Mouse (Mus musculus): Measurements from ENCODE around the gene Rad23a. TPM values are rescaled to one million over a fixed set of nuclear protein-coding genes. Genes with fewer than 3 reads are reported as not detected.

Gene Rad23a
- polyA plus RNA-seq, 1 experiment from 2014 or later = 127 TPM

DNA sequence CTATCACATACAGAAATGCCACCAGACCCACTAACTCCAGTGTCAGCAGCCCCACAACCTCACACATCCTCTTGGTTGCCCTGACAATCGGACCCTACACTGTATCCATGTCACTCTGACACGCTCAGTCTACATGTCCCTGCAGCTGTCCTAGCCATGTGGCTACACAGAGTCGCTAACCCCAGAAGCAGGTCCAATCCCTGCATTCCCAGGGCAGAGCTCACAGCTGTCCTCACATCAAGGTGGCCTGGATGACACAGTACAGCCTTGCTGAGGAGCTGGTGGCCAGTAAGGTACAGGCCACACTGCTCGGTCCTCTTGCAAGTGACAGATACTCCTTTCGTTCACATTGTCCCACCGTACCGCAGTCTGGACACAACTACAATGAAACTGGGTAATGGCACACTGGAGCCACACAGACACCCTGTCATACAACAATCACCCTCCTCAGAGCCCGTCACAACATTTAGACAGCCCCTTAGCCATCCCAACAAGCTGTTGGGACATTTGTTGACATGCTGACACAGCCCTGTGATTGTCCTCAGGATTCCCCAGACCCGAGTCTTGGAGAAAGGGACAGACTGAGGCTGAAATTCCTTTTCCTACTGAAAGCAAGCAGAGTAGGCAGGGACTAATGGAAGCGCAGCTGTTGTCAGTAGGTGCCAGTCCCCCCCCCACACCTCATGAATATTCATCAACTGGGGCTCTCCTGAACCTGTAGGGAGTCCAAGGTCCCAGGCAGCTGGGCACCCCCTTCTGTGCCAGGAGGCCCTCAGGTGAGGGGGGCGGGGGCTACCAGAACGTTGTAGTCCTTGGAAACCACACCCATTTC, 31.1 kb downstream of the Rad23a start:
- no peak for ATAC-seq (ENCODE audit: borderline replicate concordance, extremely low read depth, low FRiP score, low TSS enrichment)
- H3K4me1 ChIP-seq = peaks cover 11% of the 10 kb centered on the region
- 61% methylated on average over 12 of the region's 12 CpGs for WGBS
- no peaks in the 10 kb centered on the region for H3K36me3 ChIP-seq
- no peak overlapping the region for H3K9ac ChIP-seq
- H3K9me3 ChIP-seq = no peaks in the 10 kb centered on the region
- H3K4me3 ChIP-seq = no peak overlapping the region
- H3K27me3 ChIP-seq = peaks cover 7% of the 10 kb centered on the region; the same call in 1 of the 2 replicates
- H3K4me2 ChIP-seq = no peak overlapping the region
- H3K27ac ChIP-seq = no peak overlapping the region

DNA sequence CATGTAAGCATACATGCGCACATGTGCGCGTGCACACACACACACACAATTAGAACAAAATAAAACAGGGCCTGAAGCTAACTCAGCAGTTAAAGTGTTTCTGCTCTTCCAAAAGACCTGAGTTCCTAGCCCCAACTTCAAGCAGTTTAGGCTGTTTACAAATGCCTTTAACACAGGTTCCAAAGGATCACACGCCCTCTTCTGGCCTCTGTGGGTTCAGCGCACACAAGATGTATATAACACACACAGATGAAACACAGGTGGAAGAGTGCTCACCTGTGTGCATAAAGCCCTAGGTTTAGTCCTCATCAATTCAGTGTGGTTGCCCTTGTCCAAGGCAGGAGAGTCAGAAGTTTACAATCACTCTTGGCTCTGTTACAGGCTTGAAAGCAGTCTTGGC, 34.4 kb downstream of the Rad23a start:
- Histone ChIP-seq H3K27me3 (no peaks in the 10 kb centered on the region), H3K4me3 (no peak overlapping the region), H3K36me3 (no peaks in the 10 kb centered on the region), H3K4me1 (peaks cover 12% of the 10 kb centered on the region), H3K27ac (no peak overlapping the region), H3K9ac (no peak overlapping the region), H3K9me3 (no peaks in the 10 kb centered on the region), H3K4me2 (no peak overlapping the region)
- ATAC-seq (ENCODE audit: borderline replicate concordance, extremely low read depth, low FRiP score, low TSS enrichment) = no peak
- 92% methylated on average over 5 of the region's 5 CpGs for WGBS

DNA sequence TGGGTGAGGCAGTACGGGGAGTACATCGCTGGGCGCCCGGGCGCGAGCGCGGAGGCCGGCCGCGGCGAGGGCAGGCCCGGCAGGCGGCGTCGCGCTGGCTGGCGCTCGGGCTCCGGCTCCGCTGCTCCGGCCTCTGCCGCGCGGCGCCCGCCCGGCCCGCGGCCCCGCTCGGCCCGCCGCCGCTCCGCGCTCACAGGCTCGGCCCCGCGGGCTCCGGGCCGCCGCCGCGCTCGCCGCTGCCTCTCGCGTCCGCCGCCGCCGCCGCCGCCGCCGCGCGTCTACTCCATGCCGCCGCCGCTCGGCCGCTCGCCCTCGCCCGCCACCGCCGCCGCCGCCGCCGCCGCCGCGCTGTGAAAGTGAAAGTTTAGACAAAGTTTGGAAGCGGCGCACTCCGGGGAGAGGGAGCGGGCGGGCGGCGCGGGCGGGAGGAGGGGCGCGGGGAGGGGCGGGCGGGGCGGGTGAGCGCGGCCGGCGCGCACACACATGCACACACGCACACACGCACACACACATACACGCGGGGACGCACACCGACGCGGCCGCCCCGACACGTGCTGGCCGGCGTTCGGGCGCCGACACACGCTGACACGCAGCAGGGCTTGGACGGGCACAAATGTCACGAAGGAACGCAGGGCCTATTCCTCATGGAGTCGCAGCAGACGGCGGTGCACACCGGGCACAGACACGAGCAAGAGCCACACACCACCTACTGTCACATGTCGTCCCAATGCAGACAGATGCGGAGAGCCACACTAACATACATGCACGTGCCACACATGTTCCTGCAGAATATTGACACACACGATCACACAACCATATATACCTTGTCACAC, 40.2 kb downstream of the Rad23a start, which contains the start of gene Nfix:
Gene Nfix, minus strand, starts transcription at position 346 of the 833 bp plus-strand sequence.
- Histone ChIP-seq H3K27me3 (no peaks in the 10 kb centered on the region), H3K9ac (peak within 1 kb of the TSS; percentile 93), H3K4me3 (peak within 1 kb of the TSS; percentile 86), H3K9me3 (no peaks in the 10 kb centered on the region), H3K4me2 (peak within 1 kb of the TSS; percentile 81), H3K36me3 (peaks cover 5% of the 10 kb centered on the region; the same call in 1 of the 2 replicates), H3K4me1 (peaks cover 42% of the 10 kb centered on the region), H3K27ac (peak within 1 kb of the TSS; percentile 94)
- WGBS = under 1% methylated on average over 71 of the region's 125 CpGs
- ATAC-seq (ENCODE audit: borderline replicate concordance, extremely low read depth, low FRiP score, low TSS enrichment) = peak; percentile 50

DNA sequence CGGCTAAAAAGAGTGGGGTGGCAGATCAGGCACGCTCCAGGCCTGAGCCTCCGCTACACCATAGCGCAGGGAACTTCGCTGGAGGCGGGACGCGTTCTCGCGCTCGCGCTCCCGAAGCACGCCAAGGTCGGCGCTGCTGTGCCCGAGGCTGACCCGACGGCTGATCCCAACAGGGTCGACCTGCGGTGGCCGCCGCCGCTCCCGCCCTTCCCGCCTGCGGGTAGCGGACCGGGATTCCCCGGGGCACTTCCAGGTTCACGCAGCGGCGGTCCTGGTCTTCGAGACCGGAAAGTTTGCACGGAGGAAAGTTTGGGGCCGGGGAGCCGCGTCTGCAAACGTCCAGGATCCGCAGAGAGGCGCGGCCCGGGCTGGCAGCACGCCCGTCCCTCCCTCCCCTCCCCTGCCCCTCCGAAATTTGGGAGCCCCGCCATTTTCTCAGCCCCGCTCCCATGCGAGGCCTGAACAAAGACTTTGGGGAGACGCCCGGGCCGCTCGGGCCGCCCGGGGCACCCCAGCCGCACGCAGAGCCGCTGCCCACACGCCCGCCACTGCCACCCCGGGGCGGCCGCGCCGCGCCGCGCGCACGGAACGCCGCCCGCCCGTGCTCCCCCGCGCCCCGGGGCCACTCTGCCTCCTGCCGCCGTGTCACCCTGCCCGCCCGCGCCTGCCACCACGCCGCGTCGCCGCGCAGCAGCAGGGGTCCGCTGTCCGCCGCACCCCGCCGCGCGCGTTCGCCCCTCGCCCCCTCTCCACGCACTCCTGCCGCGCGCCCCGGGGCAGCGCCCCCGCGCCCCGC, 41.1 kb downstream of the Rad23a start:
- peak overlapping the region; percentile 86 for H3K4me3 ChIP-seq
- WGBS = under 1% methylated on average over 68 of the region's 108 CpGs
- no peaks in the 10 kb centered on the region for H3K27me3 ChIP-seq
- peak overlapping the region; percentile 94 for H3K27ac ChIP-seq
- peaks cover 50% of the 10 kb centered on the region for H3K4me1 ChIP-seq
- peak overlapping the region; percentile 81 for H3K4me2 ChIP-seq
- H3K9me3 ChIP-seq = no peaks in the 10 kb centered on the region
- peak; percentile 16; the same call in 1 of the 2 replicates for ATAC-seq (ENCODE audit: borderline replicate concordance, extremely low read depth, low FRiP score, low TSS enrichment)
- peaks cover 5% of the 10 kb centered on the region; the same call in 1 of the 2 replicates for H3K36me3 ChIP-seq
- H3K9ac ChIP-seq = peak overlapping the region; percentile 93

DNA sequence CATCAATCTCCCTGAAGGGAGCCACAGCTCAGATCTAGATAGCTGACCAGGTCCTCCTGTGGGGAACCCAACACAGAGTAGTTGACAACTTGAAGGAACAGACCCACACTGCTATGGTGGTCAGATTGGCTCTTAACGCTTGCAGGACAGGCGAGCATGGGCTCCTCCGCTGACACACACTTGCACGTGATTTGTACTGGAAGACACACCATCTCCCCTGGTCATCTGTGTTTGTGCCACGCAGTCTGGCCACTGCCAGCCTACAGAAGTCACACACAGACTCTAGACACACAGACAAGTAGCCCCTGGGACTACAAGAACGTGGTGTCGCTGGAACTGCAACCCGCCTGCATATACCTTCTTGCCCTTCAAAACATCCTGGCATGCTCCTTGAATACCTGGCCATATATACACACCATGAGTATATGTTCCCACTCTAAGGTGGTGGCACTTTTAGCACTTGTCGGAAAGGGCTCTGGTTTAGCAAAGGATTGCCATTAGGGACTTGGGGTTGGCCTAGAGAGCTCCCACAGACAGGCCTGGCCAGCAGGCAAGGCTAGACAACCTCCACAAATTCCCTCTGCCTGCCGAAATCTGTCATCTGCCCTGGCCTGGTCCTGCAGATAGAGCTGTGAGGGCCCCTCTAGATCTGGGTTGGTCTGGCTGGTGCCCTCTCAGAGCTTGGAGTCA, 41.9 kb downstream of the Rad23a start:
- ATAC-seq (ENCODE audit: borderline replicate concordance, extremely low read depth, low FRiP score, low TSS enrichment) = no peak
- H3K9me3 ChIP-seq = no peaks in the 10 kb centered on the region
- peaks cover 56% of the 10 kb centered on the region for H3K4me1 ChIP-seq
- H3K9ac ChIP-seq = peak overlapping the region; percentile 93
- peak overlapping the region; percentile 94 for H3K27ac ChIP-seq
- H3K27me3 ChIP-seq = no peaks in the 10 kb centered on the region
- H3K36me3 ChIP-seq = peaks cover 5% of the 10 kb centered on the region; the same call in 1 of the 2 replicates
- H3K4me2 ChIP-seq = peak overlapping the region; percentile 81
- H3K4me3 ChIP-seq = peak overlapping the region; percentile 86
- WGBS = 56% methylated on average over 10 of the region's 10 CpGs

DNA sequence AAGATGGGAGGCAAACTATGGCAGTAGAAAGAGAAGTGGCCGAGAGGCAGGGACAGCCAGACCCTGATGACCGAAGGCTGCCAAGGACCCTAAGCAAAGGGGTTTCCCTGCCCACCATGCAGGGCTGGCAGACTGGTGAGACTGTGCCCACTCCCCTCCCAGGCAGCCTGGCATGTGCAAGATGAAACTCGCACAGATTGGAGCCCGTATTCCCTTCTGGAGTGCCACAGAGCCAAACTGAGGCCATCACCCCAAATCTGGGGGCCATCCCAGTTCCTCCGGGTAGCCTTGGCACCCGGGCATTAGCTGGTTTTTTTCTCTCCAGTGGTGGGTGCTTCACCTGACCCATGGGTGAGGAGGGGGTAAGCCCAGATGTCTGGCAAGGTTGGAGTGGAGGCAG, 42.5 kb downstream of the Rad23a start:
- H3K27me3 ChIP-seq = no peaks in the 10 kb centered on the region
- 76% methylated on average over 6 of the region's 6 CpGs for WGBS
- no peak for ATAC-seq (ENCODE audit: borderline replicate concordance, extremely low read depth, low FRiP score, low TSS enrichment)
- H3K4me1 ChIP-seq = peaks cover 56% of the 10 kb centered on the region
- peak overlapping the region; percentile 81 for H3K4me2 ChIP-seq
- 0 out of 2 replicates have a peak overlapping the region, but pooled peaks have one; percentile 93 for H3K9ac ChIP-seq
- no peaks in the 10 kb centered on the region for H3K9me3 ChIP-seq
- H3K27ac ChIP-seq = no peak overlapping the region
- peaks cover 5% of the 10 kb centered on the region; the same call in 1 of the 2 replicates for H3K36me3 ChIP-seq
- peak overlapping the region; percentile 86; the same call in 1 of the 2 replicates for H3K4me3 ChIP-seq

DNA sequence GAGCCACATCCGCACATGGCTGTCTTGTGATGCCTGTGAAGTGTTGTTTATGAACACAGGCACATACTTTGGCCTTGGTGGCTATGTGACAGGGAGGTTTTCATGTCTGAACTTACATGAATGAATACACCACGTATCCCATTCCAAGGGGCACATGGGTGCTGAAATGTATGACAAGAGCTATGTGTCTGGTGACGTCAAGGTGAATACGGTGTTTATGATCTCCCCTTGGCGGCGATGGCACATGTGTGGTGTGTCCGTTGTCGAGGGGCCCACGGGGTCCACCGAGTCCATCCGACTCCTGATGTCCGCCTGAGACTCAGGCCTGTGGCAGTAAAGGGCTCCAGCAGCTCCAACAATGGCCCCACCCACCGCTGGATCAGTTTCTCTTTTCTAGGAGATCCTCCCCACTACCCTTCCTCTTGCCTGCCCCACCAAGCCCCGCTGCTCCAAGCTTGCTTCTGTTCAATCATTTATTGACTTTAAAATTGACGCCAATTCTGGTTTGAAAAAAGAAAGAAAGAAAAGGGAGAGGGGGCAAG, 43.1 kb downstream of the Rad23a start:
- no peak overlapping the region for H3K9ac ChIP-seq
- peaks cover 59% of the 10 kb centered on the region for H3K4me1 ChIP-seq
- H3K27ac ChIP-seq = no peak overlapping the region
- ATAC-seq (ENCODE audit: borderline replicate concordance, extremely low read depth, low FRiP score, low TSS enrichment) = no peak
- no peaks in the 10 kb centered on the region for H3K9me3 ChIP-seq
- peaks cover 5% of the 10 kb centered on the region; the same call in 1 of the 2 replicates for H3K36me3 ChIP-seq
- no peak overlapping the region for H3K4me3 ChIP-seq
- 84% methylated on average over 15 of the region's 15 CpGs for WGBS
- no peak overlapping the region for H3K4me2 ChIP-seq
- no peaks in the 10 kb centered on the region for H3K27me3 ChIP-seq

DNA sequence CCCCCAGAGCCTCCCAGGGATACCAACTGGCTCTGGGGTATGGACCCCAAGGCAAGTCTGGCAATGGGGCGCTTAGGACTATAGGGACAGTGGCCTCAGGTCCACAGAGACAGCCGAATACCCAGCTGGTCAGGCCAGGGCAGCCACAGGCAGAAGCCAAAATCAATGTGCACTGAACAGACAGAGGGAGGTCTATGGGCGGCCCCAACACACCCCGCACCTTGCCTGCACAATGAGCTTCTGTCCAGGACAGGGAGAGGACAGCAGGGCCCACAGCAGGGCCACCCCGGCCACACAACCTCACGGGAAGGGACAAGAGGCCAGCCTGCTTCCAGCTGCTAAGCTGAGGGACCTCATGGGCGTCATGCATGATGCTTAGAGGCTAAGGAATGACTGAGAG, 46.0 kb downstream of the Rad23a start:
- peak overlapping the region; percentile 89 for H3K27ac ChIP-seq
- peak; percentile 10; the same call in 1 of the 2 replicates for ATAC-seq (ENCODE audit: borderline replicate concordance, extremely low read depth, low FRiP score, low TSS enrichment)
- H3K36me3 ChIP-seq = peaks cover 5% of the 10 kb centered on the region; the same call in 1 of the 2 replicates
- 0 out of 2 replicates have a peak overlapping the region, but pooled peaks have one; percentile 8 for H3K9ac ChIP-seq
- no peaks in the 10 kb centered on the region for H3K27me3 ChIP-seq
- H3K9me3 ChIP-seq = no peaks in the 10 kb centered on the region
- H3K4me2 ChIP-seq = peak overlapping the region; percentile 51
- H3K4me1 ChIP-seq = peaks cover 79% of the 10 kb centered on the region
- WGBS = 40% methylated on average over 7 of the region's 7 CpGs
- H3K4me3 ChIP-seq = 0 out of 2 replicates have a peak overlapping the region, but pooled peaks have one; percentile 6

DNA sequence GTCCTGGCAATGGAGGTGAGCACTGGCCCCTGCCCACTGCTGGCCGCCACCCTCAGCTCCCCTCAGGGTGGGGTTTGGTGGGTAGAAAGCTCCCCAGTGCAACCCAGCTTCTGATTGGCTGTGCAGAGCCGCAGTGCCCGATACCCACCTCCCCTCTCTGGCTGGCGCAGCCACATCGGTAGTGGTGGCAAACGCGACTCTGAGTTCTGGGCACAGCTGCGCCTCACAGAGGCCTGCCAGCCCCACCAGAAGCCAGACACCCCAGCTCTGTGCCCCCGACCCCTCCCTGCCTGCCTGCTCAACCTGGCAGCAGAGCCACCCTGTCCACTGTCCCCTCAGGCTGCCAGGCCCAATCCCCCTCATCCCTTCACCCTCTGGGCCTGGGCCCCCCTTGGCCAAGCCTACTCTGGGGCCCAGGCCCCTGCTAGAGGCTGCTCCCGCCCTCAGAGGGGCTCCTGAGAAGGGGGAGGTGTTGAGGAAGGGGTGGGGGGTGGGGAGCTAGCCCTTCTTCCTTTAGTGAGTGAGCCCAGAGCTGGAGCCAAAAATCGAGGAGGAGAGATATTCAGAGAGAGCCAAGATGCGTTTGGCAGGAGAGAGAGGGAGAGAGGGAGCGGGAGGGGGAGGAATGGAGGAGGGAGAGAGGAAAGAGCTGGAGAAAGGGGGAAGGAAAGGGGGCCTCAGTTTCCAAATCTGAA, 46.5 kb downstream of the Rad23a start:
- Histone ChIP-seq H3K27ac (peak overlapping the region; percentile 89), H3K9ac (0 out of 2 replicates have a peak overlapping the region, but pooled peaks have one; percentile 8), H3K4me2 (peak overlapping the region; percentile 51), H3K4me1 (peaks cover 84% of the 10 kb centered on the region), H3K4me3 (peak overlapping the region; percentile 10; the same call in 1 of the 2 replicates), H3K36me3 (peaks cover 5% of the 10 kb centered on the region; the same call in 1 of the 2 replicates), H3K27me3 (no peaks in the 10 kb centered on the region), H3K9me3 (no peaks in the 10 kb centered on the region)
- peak; percentile 82 for ATAC-seq (ENCODE audit: borderline replicate concordance, extremely low read depth, low FRiP score, low TSS enrichment)
- 38% methylated on average over 13 of the region's 13 CpGs for WGBS

DNA sequence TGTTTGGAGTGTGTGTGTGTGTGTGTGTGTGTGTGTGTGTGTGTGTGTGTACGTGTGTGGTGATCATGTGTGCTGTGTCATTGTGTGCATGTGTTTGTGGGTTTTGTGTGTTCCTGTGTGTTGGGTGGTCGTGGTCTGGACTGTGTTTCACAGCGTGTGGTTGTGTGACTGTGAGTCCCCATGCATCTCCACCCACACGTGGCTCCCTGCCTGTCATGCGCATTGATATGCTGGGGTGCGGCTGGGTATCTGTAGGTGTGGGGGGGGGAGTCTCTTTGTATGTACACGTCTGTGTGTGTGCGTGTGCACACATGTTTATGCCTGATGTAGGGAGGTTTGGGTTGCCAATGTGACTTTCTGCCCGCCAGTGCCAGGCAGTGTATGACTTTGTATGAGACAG, 47.3 kb downstream of the Rad23a start:
- WGBS = 80% methylated on average over 9 of the region's 9 CpGs
- H3K4me3 ChIP-seq = no peak overlapping the region
- H3K9ac ChIP-seq = no peak overlapping the region
- H3K4me2 ChIP-seq = no peak overlapping the region; the same call in 1 of the 2 replicates
- H3K9me3 ChIP-seq = no peaks in the 10 kb centered on the region
- ATAC-seq (ENCODE audit: borderline replicate concordance, extremely low read depth, low FRiP score, low TSS enrichment) = no peak
- peaks cover 84% of the 10 kb centered on the region for H3K4me1 ChIP-seq
- peaks cover 3% of the 10 kb centered on the region; the same call in 1 of the 2 replicates for H3K27me3 ChIP-seq
- H3K27ac ChIP-seq = no peak overlapping the region
- H3K36me3 ChIP-seq = peaks cover 5% of the 10 kb centered on the region; the same call in 1 of the 2 replicates
